Mouse (Mus musculus) fibroblast of lung, adult 2 months (primary cell): ENCODE measurements at regions not wholly inside any gene's neighbourhood (a gene's known extent, or its start where the extent isn't known, plus 50 kb on each side); places are given as distances from the start of the nearest gene placed in this dataset.

Experiments used
- DNase-seq: peaks from one replicate; pipeline ENCODE4 v3.0.0-alpha.2; 2011; ENCODE audit warnings: low read depth

GRCm38 (mm10) chrX:167152611-167153010, 56.5 kb downstream of the Tmsb4x start:
- peak; percentile 23 for DNase-seq

DNA sequence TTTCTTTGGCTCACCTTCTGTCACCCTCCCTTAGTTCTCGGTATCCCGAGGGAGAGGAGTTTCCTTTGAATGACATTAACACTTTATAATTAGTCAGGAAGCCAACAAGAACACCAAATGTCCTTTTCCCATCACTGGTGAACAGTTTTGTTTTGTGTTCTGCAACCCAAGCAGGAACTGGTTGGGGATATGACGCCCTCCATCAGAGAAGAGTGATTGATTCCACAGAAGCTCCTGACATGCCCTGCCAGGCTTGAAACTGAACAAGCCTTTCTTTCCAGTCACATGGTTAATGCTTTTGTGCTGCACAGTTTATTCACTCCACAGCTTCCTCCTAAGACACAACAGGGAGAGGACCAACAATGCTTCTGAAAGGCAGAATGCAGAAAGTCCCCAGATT, 57.8 kb downstream of the Tmsb4x start:
- DNase-seq = no peak

- no peak for DNase-seq
Measured at GRCm38 (mm10) chrX:167149400-167149799, 59.7 kb downstream of the Tmsb4x start.

- DNase-seq = no peak
Measured at GRCm38 (mm10) chrX:167146513-167147360, 62.4 kb downstream of the Tmsb4x start.

DNA sequence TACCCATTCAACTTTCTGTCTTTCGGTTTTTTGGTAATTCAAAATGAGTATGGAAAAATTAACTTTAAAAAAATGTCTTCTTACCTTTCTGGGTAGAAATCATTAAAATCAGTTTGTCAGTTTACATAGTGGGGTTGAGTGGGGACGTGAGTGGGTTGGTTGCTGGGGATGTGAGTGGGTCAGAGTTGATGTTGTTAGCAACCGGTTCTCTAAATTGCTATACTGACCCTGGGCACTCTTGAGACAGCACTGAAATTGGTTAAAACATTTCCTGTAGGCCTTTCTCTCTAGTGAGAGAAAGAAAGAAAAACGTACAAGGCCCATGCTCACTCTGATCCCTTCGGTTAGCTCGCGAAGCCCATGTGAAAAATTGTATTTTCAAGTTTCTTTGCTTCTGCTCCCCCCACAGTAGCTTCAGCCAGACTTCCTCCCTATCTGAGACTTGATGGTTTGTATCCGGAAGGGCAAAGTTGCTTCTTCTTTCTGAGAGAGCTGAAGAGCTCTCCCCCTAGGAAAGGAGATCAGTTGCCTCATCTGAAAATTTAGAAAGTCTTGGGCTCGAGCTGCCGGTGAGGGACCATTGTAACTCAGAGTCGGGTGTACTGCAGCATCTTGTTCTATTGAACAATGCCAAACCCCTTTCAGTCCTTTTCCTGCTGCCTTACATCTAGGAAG, 63.5 kb downstream of the Tmsb4x start:
- no peak for DNase-seq

GRCm38 (mm10) chrX:167139110-167139509, 70.0 kb downstream of the Tmsb4x start:
- DNase-seq = no peak

GRCm38 (mm10) chrX:167134250-167134649, 74.9 kb downstream of the Tmsb4x start:
- no peak for DNase-seq

- no peak for DNase-seq
Measured at GRCm38 (mm10) chrX:167132989-167133395, 76.1 kb downstream of the Tmsb4x start.

- DNase-seq = no peak
Measured at GRCm38 (mm10) chrX:167131317-167131716, 77.8 kb downstream of the Tmsb4x start.

GRCm38 (mm10) chrX:167130601-167131000, 78.5 kb downstream of the Tmsb4x start:
- no peak for DNase-seq

DNA sequence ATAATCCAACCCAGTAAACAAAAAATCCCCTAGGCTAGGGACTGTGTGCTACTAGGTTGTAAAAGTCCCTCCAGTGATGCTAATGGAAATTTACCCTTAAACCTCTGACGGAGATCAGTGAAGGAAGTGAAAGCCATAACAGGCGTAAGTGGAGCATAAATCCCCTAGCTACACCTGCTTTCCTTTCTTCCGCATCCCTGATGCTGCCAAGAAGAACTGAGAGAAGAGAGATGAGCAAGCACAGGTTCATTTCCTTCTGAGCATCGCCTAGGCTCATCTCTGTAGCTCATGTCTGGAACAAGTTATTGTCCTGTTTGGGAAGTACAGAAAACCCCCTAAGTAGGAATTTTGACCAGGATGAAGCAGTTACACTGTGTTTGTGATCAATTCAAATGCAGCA, 89.8 kb downstream of the Tmsb4x start:
- DNase-seq = no peak

DNA sequence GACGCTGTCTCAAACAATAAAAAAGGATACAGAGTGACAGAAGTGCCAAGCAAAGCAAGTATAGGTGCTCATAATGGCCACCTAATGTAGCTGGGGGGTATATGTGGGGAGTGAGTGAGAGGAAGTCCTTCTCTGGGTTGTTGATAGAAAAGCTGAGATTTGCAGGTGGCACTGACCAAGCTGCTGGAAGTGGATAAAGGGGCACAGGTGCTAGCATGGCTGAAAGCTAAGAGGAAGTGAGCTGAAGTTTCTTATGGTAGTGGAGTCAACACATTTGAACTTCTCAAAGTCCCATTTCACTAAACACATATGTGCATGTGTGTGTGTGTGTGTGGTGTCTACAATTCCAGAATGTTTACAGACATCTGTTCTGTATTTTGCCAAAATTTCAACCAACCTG, 94.0 kb downstream of the Tmsb4x start:
- DNase-seq = no peak

DNA sequence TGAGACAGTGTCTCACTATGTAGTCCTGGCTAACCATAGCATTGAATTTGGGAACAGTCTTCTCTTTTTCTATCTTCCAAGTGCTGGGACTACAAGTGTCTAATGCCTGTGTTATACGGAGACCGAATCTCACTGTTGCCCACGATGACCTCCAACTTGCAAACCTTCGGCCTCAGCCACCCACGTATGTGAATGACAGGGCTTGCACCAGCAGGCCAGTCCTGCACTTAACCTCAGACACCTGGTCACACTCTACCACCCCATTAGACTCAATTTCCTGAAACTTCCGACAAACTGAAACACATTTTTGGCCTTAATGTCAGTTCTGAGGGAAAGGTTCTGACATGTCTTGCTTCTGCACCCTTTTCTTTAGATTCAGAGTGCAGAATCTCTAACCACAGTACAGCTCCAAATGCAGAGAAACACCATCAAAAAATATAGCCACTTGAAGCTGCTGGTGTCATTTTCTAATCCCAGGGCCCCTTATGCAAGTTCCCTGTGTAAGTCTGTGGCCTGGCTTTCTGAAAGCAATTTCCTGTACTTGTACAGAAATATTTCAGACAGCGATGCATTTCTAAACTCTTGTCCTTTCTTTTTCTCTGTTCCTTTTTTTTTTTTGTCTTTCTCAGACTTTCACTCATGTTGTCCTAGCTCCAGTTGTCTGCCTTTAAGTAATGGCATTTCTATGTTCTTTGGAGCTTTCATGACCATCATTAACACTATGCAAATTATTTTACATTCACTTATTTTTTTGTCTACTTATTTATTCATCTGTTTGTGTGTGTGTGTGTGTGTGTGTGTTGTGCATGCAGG, 97.8 kb downstream of the Tmsb4x start:
- DNase-seq = no peak

DNA sequence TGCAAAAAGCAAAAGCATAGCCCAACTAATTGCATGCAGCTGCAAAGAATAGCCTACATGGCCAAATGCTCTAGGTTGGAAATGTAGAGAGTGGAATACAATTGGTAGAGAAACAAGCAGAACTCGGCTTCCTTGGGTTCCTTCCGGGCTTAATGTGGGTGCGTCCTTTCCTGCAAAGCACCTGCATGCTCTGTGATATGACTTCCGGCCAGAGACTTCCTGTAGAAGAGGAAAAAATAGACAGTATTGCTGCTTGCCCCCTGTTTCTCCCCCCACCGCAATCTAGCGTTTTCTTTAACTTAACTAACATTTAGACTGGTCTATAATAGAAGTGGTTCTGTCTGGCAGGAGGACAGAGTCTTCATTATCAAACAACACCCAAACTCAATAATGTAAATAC, 100.8 kb downstream of the Tmsb4x start:
- no peak for DNase-seq

DNA sequence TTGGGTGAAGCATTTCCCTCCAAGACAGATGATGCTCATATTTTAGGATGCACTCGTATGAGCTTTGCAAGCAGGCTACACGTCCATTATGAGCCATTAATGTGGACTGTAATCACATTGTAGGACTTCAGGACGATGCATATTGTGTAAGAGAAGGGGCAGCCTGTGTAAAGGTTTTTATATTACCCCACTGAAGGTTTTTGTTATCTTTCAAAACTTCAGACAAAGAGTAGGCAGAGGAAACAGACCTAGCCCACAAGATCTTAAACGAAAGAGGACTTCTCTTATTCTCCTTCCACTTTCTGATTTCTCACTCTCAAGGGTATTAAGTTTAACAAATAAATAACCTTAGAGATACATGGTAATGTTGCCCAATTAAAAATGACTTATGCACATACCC, 101.6 kb downstream of the Tmsb4x start:
- no peak for DNase-seq

DNA sequence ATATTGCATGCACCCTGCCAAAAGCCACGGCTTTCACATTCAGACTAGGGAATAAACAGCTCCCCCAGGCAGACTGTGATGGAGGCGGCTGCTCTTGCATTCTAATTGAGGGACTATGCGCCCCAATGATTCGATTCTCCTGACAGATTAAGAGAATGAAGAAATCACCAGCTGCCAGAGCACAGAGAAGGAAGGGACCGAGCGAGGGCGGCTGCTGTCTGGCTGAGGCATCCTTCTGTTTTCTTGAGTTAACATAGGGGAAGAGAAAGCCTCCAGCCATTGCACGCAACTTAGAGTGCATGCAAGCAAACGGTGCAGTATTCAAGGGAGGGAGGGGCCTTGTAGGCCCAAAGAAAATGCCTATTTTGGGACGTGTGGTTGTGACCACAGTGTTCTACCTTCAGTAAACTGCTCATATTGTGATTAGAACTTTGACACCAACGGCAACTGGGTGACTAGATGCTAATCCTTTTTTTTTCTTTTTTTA, 103.1 kb downstream of the Tmsb4x start:
- DNase-seq = no peak

DNA sequence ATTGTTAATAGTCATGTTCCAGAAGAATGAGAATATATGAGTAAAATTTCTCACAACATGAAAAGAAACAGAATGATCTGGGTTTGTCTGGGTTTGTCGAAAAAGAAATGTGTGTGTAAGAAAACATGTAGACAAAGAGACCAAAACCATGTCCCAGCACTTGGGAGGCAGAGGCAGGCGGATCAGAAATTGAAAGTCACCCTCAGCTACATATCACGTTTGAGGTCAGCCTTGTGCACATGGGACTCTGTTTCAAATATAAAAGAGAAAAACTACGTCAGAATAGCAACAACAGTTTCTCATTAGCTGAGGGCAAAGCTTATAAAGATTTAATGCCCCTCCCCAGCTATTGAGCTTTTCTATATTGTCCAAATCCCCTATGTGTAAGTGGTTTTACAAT, 103.8 kb downstream of the Tmsb4x start:
- no peak for DNase-seq

DNA sequence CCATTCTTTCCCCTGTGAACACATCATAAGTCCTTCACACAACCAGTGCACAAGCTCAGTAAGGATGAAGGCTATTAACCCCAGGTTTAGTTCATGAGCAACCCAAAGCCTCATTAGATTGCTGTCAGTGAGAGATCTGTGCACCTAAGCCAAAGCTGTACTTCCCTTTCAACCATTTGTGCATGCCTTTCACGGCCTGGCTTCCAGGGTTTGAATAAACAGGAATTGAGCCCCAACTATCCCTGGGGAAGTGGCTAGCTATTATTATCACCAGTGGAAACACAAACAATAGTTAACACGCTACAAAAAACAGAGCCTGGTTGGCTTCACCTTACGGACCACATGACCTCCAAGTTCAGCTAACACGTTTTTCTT, 104.9 kb downstream of the Tmsb4x start:
- DNase-seq = no peak

GRCm38 (mm10) chrX:167103501-167104246, 105.4 kb downstream of the Tmsb4x start:
- no peak for DNase-seq

DNA sequence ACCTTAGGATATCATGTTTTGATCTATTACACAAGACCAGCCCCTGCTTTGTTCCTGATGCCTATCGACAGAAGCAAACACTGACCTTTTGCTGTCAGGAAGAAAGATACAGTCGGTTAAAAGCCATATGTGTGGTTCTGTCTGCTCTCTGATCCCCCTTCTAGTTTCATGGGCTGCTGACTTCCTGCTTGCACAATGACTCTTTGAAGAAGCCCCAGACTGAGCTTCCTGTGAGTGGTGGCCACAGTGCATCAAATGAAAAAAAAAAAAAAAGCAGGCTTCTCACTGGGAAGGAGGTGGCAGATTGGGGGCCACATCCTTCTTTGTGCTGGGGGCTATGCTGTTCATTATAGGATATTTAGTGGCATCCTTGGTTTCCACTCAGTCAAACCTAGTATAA, 107.2 kb downstream of the Tmsb4x start:
- DNase-seq = no peak

- no peak for DNase-seq
Measured at GRCm38 (mm10) chrX:167099411-167099810, 109.7 kb downstream of the Tmsb4x start.

GRCm38 (mm10) chrX:167098914-167099313, 110.2 kb downstream of the Tmsb4x start:
- no peak for DNase-seq
